Mouse (Mus musculus) forebrain, embryonic 10.5 days (tissue): Measurements from ENCODE around the gene Coro6. TPM values are rescaled to one million over a fixed set of nuclear protein-coding genes. Genes with fewer than 3 reads are reported as not detected.
A peak's percentile ranks its signal among the peaks of the same experiment; 100 is the strongest.

Source experiments
- DNase-seq: peaks from one replicate; pipeline ENCODE4 v3.0.0-alpha.2; 2017; ENCODE audit warnings: low spot score; ENCODE audit errors: extremely low spot score
- H3K27ac ChIP-seq: fragments of 300-500 bp; sonication (generic); 2 replicates; pipeline ENCODE4 v1.5.1; 2016; ENCODE audit warnings: mild to moderate bottlenecking
- H3K27me3 ChIP-seq: fragments of 300-500 bp; sonication (generic); 2 replicates; pipeline ENCODE4 v1.6.1; 2016; ENCODE audit warnings: mild to moderate bottlenecking; ENCODE audit not compliant: poor library complexity, severe bottlenecking
- H3K36me3 ChIP-seq: fragments of 300-500 bp; sonication (generic); replicated peaks from 2 replicates; pipeline ENCODE4 v1.6.1; 2016; ENCODE audit warnings: mild to moderate bottlenecking, moderate library complexity
- H3K4me1 ChIP-seq: fragments of 300-500 bp; sonication (generic); 2 replicates; pipeline ENCODE4 v1.6.1; 2016
- H3K4me3 ChIP-seq: fragments of 300-500 bp; sonication (generic); 2 replicates; pipeline ENCODE4 v1.5.1; 2016; ENCODE audit warnings: mild to moderate bottlenecking, moderate library complexity
- H3K9me3 ChIP-seq: fragments of 300-500 bp; sonication (generic); 2 replicates; pipeline ENCODE4 v1.6.1; 2016; ENCODE audit warnings: mild to moderate bottlenecking, moderate library complexity
- WGBS: fragments of 180-500 bp; shearing (Covaris S2); methylation state at CpG from one replicate; pipeline ENCODE4 v1.1.7; 2016; 5-methylcytosine and 5-hydroxymethylcytosine counted together
- polyA plus RNA-seq: library from polyadenylated mRNA; unstranded; fragments of >200 nt; fragmentation: Nextera tagmentation; extraction: Ambion mirVana; gene quantifications from 2 replicates; pipeline ENCODE4 v1.2.1, GENCODE M21; 2016

Coro6 gene
- polyA plus RNA-seq, 1 experiment from 2014 or later: 0.07 TPM

DNA sequence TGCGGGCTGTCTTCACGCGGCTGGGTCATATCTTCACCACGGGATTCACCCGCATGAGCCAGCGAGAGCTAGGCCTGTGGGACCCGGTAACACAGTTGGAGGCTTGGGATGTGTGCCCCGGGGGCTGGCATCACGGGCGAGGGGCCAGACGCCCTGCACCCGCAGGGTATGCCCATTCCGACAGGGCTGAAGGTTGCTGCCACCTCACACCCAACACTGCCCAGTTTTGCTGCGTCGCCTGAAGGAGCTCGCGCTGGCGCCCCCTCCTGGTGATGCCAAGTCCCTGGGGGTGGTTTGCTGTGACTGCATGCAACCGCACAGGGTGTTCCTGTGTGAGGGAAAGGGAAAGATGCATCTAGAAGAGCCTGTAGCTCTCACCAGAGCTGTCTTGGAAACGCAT is 5.6 kb downstream of the Coro6 start:
- Histone ChIP-seq H3K36me3 (peaks cover 30% of the 10 kb centered on the region), H3K27me3 (peaks cover 69% of the 10 kb centered on the region), H3K4me1 (peaks cover 31% of the 10 kb centered on the region), H3K4me3 (peak overlapping the region; percentile 34; the same call in 1 of the 2 replicates), H3K27ac (0 out of 2 replicates have a peak overlapping the region, but pooled peaks have one; percentile 12), H3K9me3 (no peaks in the 10 kb centered on the region)
- WGBS: 13% methylated on average over 20 of the region's 20 CpGs
- peak; percentile 63 for DNase-seq

- no peak for DNase-seq
- H3K36me3 ChIP-seq: peaks cover 36% of the 10 kb centered on the region
- 87% methylated on average over 9 of the region's 9 CpGs for WGBS
These were observed 6.2 kb downstream of the Coro6 start for GRCm38 (mm10) chr11:77468397-77468796.

GRCm38 (mm10) chr11:77471407-77471806 is 9.2 kb downstream of the Coro6 start:
- no peak overlapping the region for H3K4me3 ChIP-seq
- peaks cover 19% of the 10 kb centered on the region for H3K4me1 ChIP-seq
- H3K27me3 ChIP-seq: peaks cover 32% of the 10 kb centered on the region
- no peak overlapping the region for H3K27ac ChIP-seq
- DNase-seq: no peak
- 75% methylated on average over 29 of the region's 29 CpGs for WGBS
- peaks cover 61% of the 10 kb centered on the region for H3K36me3 ChIP-seq
- H3K9me3 ChIP-seq: no peaks in the 10 kb centered on the region

More at GRCm38 (mm10) chr11:77468397-77468796, 6.2 kb downstream of the Coro6 start:
- no peak overlapping the region for H3K27ac ChIP-seq
- peaks cover 27% of the 10 kb centered on the region for H3K4me1 ChIP-seq
- no peak overlapping the region for H3K4me3 ChIP-seq
- H3K27me3 ChIP-seq: peaks cover 62% of the 10 kb centered on the region
- no peaks in the 10 kb centered on the region for H3K9me3 ChIP-seq

GRCm38 (mm10) chr11:77472775-77473174 is 10.6 kb downstream of the Coro6 start:
- Histone ChIP-seq H3K27me3 (peaks cover 19% of the 10 kb centered on the region), H3K27ac (no peak overlapping the region), H3K4me3 (no peak overlapping the region), H3K9me3 (no peaks in the 10 kb centered on the region), H3K4me1 (peaks cover 5% of the 10 kb centered on the region), H3K36me3 (peaks cover 74% of the 10 kb centered on the region)
- no peak for DNase-seq
- 94% methylated on average over 16 of the region's 16 CpGs for whole genome bisulfite sequencing

- H3K9me3 ChIP-seq: no peaks in the 10 kb centered on the region
- H3K4me1 ChIP-seq: no peaks in the 10 kb centered on the region
- WGBS: 94% methylated on average over 14 of the region's 14 CpGs
- H3K27ac ChIP-seq: no peak overlapping the region
- H3K36me3 ChIP-seq: peaks cover 60% of the 10 kb centered on the region
- H3K4me3 ChIP-seq: no peak overlapping the region
- no peaks in the 10 kb centered on the region for H3K27me3 ChIP-seq
- no peak for DNase-seq
These were observed 14.0 kb downstream of the Coro6 start for GRCm38 (mm10) chr11:77476216-77476615.

DNA sequence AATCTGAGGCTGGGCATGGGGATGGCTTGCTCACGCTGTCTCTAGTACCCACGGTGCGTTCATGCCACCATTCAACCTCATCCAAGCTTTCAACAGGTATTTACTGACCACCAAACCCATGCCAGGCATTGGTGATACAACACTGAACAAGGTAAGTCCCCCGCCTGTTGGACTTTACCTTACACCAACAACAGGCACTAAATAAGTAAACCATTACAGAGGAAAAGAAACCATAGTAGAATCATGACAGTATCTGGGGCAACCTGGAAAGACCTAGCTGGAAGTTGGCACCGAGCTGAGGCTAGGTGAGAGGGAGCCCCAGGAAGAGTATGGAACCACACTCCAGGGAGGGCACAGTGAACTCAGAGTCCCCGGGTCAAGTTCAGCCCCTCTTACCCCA is 14.7 kb downstream of the Coro6 start:
- no peaks in the 10 kb centered on the region for H3K9me3 ChIP-seq
- H3K4me1 ChIP-seq: peaks cover 2% of the 10 kb centered on the region; the same call in 1 of the 2 replicates
- no peak overlapping the region for H3K27ac ChIP-seq
- H3K27me3 ChIP-seq: no peaks in the 10 kb centered on the region
- DNase-seq: no peak
- H3K4me3 ChIP-seq: no peak overlapping the region
- peaks cover 59% of the 10 kb centered on the region for H3K36me3 ChIP-seq
- WGBS: 95% methylated on average over 6 of the region's 6 CpGs

GRCm38 (mm10) chr11:77483043-77483442 is 20.8 kb downstream of the Coro6 start:
- WGBS: 81% methylated on average over 3 of the region's 3 CpGs
- DNase-seq: no peak
- H3K9me3 ChIP-seq: no peaks in the 10 kb centered on the region
- no peak overlapping the region for H3K27ac ChIP-seq
- peaks cover 47% of the 10 kb centered on the region for H3K4me1 ChIP-seq
- peaks cover 11% of the 10 kb centered on the region; the same call in 1 of the 2 replicates for H3K36me3 ChIP-seq
- no peaks in the 10 kb centered on the region for H3K27me3 ChIP-seq
- no peak overlapping the region for H3K4me3 ChIP-seq

DNA sequence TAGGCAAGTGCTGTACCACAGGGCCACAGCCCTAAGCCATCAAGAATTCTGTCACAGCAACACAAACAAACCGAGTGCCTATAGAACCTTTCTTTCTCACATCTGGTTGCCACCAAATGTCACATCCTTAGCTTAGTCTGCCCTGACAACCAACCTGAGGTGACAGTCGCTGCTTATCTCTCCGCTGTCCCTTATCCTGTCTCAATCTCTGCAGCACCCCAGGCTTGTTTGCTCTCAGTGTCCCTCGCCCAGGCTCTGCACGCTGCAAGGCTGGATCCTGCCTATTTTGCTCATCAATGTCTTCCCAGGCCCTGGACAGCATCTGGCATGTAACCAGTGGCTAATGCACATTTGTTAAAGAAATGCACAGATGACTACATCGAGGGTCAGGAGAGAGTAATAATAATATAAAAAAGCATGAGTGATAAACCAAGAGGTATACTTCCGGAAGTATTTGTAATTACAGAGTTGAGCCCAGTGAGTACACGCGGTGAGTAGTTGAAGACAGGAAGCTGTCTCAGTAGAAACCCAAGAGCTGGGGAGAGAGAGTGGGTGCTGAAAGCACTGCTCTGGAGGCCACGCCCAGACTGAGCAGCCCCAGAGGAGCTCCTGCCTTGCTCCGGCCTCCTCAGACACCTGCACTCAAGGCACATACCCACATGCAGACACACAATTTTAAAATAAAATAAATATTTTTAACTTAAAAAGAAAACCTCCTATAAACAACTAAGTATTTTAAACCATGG is 21.5 kb downstream of the Coro6 start:
- peaks cover 54% of the 10 kb centered on the region for H3K4me1 ChIP-seq
- no peaks in the 10 kb centered on the region for H3K9me3 ChIP-seq
- DNase-seq: no peak
- 85% methylated on average over 11 of the region's 11 CpGs for WGBS
- peaks cover 11% of the 10 kb centered on the region; the same call in 1 of the 2 replicates for H3K36me3 ChIP-seq
- H3K27me3 ChIP-seq: no peaks in the 10 kb centered on the region
- H3K4me3 ChIP-seq: no peak overlapping the region
- no peak overlapping the region for H3K27ac ChIP-seq

- peaks cover 11% of the 10 kb centered on the region; the same call in 1 of the 2 replicates for H3K36me3 ChIP-seq
- no peaks in the 10 kb centered on the region for H3K9me3 ChIP-seq
- H3K4me3 ChIP-seq: 0 out of 2 replicates have a peak overlapping the region, but pooled peaks have one; percentile 6
- peak overlapping the region; percentile 69; the same call in 1 of the 2 replicates for H3K27ac ChIP-seq
- peaks cover 66% of the 10 kb centered on the region for H3K4me1 ChIP-seq
- whole genome bisulfite sequencing: 54% methylated on average over 6 of the region's 6 CpGs
- DNase-seq: no peak
- H3K27me3 ChIP-seq: no peaks in the 10 kb centered on the region
These were observed 23.0 kb downstream of the Coro6 start for GRCm38 (mm10) chr11:77485229-77485628.

- peak overlapping the region; percentile 61; the same call in 1 of the 2 replicates for H3K27ac ChIP-seq
- peak overlapping the region; percentile 18; the same call in 1 of the 2 replicates for H3K4me3 ChIP-seq
- 86% methylated on average over 5 of the region's 5 CpGs for WGBS
- H3K27me3 ChIP-seq: no peaks in the 10 kb centered on the region
- no peak for DNase-seq
- H3K4me1 ChIP-seq: peaks cover 81% of the 10 kb centered on the region
- H3K9me3 ChIP-seq: no peaks in the 10 kb centered on the region
- peaks cover 6% of the 10 kb centered on the region; the same call in 1 of the 2 replicates for H3K36me3 ChIP-seq
These were observed 24.6 kb downstream of the Coro6 start for GRCm38 (mm10) chr11:77486798-77487197.

- H3K36me3 ChIP-seq: 0 out of 2 replicates have a peak, but pooled peaks cover 4% of the 10 kb centered on the region
- DNase-seq: no peak
- no peaks in the 10 kb centered on the region for H3K27me3 ChIP-seq
- H3K27ac ChIP-seq: peak overlapping the region; percentile 95
- peaks cover 84% of the 10 kb centered on the region for H3K4me1 ChIP-seq
- WGBS: 2% methylated on average over 55 of the region's 55 CpGs
- H3K9me3 ChIP-seq: no peaks in the 10 kb centered on the region
- H3K4me3 ChIP-seq: peak overlapping the region; percentile 95
These were observed 26.8 kb downstream of the Coro6 start for GRCm38 (mm10) chr11:77488771-77489581.

GRCm38 (mm10) chr11:77489591-77490235 is 27.5 kb downstream of the Coro6 start, which contains the start of gene Ankrd13b:
TSS of gene Ankrd13b (minus strand) at chr11:77489678.
- WGBS: 5% methylated on average over 82 of the region's 87 CpGs
- H3K4me1 ChIP-seq: peaks cover 91% of the 10 kb centered on the region

More at GRCm38 (mm10) chr11:77489591-77490235, 27.5 kb downstream of the Coro6 start, which contains the start of gene Ankrd13b:
- peak within 1 kb of the TSS; percentile 95 for H3K4me3 ChIP-seq
- 0 out of 2 replicates have a peak, but pooled peaks cover 4% of the 10 kb centered on the region for H3K36me3 ChIP-seq
- H3K9me3 ChIP-seq: no peaks in the 10 kb centered on the region
- DNase-seq: peak; percentile 84
- H3K27ac ChIP-seq: peak within 1 kb of the TSS; percentile 95
- H3K27me3 ChIP-seq: no peaks in the 10 kb centered on the region
